Mouse (Mus musculus): ENCODE results near the gene Hic2. TPM values are rescaled to one million over a fixed set of nuclear protein-coding genes. Genes with fewer than 3 reads are reported as not detected.
A peak's percentile ranks its signal among the peaks of the same experiment; 100 is the strongest.

The Hic2 gene
- 25.1 and 25.6 TPM in 2 replicates for total RNA-seq (2014; fragmentation: Nextera tagmentation)
- total RNA-seq (2017): 14.8 and 15.1 TPM in 2 replicates
- polyA plus RNA-seq (2012): 21.4 and 22.0 TPM in 2 replicates

DNA sequence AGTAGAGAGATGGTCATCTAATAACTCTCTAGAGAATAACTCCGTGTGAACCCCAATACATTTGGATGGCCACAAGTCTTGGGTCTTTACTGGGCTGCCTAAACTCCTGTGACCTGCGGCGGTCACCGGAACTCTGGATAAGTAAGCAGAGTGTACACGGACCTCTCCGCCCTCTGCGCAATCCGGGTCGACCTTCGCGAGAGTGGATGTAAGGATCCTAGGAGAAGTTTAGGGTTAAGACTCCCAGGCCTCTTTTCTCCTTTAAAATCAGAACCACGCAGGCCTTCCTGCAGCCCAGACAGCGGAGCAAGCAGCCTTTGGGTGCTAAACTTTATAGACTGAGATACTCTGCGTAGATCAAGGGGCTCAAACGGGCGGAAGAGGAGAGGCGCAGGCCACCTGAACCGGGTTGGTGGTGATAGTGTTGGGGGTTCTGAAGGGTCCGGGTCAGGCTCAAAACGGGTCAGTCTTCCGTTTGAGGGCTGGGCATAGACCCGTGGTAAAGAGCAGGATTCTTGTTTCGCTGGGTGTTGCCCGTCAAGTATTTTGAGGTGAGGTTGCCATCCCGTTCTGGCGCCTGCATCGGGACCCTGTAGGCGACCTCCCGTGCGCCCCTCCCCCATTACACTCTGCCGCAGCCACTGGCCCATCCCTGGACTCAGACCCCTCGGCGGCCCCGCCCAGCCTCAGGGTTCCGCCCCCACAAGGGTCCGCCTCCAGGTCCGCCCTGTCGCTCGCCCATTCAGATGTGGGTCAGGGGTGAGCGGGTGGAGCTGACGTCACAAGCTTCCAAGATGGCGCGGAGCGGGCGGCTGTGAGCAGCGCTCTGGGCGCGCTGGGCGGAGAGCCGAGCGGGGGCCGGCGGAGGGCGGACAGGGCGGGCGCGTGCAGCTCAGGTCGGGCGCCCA is at the start of gene Hic2:
Gene Hic2, plus strand, starts transcription at position 779 of the 908 bp plus-strand sequence.
- H3K27me3 ChIP-seq (ENCODE audit: insufficient read depth, low read length): peaks cover 2% of the 10 kb centered on the region; the same call in 1 of the 2 replicates
- TF ChIP-seq TAL1 (conservative IDR thresholded peaks at IDR 0.05; ENCODE audit: low read depth, low read length) (no peak), POLR2AphosphoS5 (IDR thresholded peaks at IDR 0.05; ENCODE audit: insufficient replicate concordance, low read depth, low read length) (no peak), GATA1 (IDR thresholded peaks at IDR 0.05; ENCODE audit: borderline replicate concordance, low read length) (no peak), CTCF (IDR thresholded peaks at IDR 0.05; ENCODE audit: low read depth, low read length) (no peak), GATA2 (IDR thresholded peaks at IDR 0.05; ENCODE audit: borderline replicate concordance, low read depth, low read length) (no peak)
- H3K9me3 ChIP-seq (replicated peaks): peaks cover 4% of the 10 kb centered on the region; the same call in 1 of the 2 replicates
- peak; percentile 79 for ATAC-seq (ENCODE audit: extremely low read depth, insufficient number of reproducible peaks, low FRiP score, poor library complexity, severe bottlenecking)
- H3K36me3 ChIP-seq (replicated peaks): peaks cover 20% of the 10 kb centered on the region
- DNase-seq (ENCODE audit: low spot score): peak; percentile 85
- H3K4me1 ChIP-seq (ENCODE audit: insufficient read depth, low read depth, low read length): peaks cover 49% of the 10 kb centered on the region
- H3K4me3 ChIP-seq (ENCODE audit: low read depth, low read length): peak within 1 kb of the TSS; percentile 93

DNA sequence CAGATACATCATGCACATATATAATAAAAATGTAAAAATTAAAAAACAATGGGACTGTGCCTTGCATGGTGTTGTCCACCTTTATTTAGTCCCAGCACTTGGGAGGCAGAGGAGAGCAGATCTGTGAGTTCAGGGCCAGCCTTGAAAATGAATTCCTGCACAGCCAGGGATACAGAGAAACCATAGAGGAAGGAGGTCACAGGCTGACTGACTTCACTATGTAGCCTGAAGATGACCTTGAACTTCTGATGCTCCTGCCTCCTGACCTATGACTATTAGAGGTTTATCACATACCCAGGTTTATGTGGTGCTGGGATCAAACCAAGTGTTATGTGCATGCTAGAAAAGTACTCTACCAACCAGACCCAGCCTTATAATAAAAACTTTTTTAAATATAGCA is 47.9 kb upstream of the Hic2 start:
- peaks cover 71% of the 10 kb centered on the region for H3K36me3 ChIP-seq (replicated peaks)
- no peak for TF ChIP-seq CTCF (IDR thresholded peaks at IDR 0.05; ENCODE audit: low read depth, low read length)
- TF ChIP-seq GATA1 (IDR thresholded peaks at IDR 0.05; ENCODE audit: borderline replicate concordance, low read length): no peak
- no peak for TF ChIP-seq POLR2AphosphoS5 (IDR thresholded peaks at IDR 0.05; ENCODE audit: insufficient replicate concordance, low read depth, low read length)

DNA sequence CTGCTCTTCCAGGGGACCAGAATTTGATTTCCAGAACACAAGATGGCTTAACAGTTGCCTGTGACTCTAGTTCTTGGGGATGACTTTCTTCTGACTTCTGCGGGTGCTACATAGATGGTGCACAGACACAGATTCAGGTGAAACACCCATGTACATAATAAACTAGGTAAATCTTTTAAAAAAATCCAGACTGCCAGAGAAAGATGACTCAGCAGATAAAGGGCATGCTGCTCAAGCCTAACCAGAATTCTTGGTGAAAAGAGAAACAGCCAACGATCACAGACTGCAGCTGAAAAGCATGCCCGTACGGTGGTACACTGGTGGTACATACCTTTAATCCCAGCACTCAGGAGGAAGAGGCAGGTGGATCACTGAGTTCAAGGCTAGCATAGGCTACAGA is 39.5 kb upstream of the Hic2 start:
- TF ChIP-seq GATA2 (IDR thresholded peaks at IDR 0.05; ENCODE audit: borderline replicate concordance, low read depth, low read length): no peak

More for the DNA sequence above, 47.9 kb upstream of the Hic2 start:
- Histone ChIP-seq H3K9me3 (replicated peaks) (no peaks in the 10 kb centered on the region), H3K27me3 (ENCODE audit: insufficient read depth, low read length) (no peaks in the 10 kb centered on the region), H3K4me3 (ENCODE audit: low read depth, low read length) (no peak overlapping the region), H3K4me1 (ENCODE audit: insufficient read depth, low read depth, low read length) (peaks cover 44% of the 10 kb centered on the region)
- ATAC-seq (ENCODE audit: extremely low read depth, insufficient number of reproducible peaks, low FRiP score, poor library complexity, severe bottlenecking) (no peak), DNase-seq (ENCODE audit: low spot score) (no peak)

DNA sequence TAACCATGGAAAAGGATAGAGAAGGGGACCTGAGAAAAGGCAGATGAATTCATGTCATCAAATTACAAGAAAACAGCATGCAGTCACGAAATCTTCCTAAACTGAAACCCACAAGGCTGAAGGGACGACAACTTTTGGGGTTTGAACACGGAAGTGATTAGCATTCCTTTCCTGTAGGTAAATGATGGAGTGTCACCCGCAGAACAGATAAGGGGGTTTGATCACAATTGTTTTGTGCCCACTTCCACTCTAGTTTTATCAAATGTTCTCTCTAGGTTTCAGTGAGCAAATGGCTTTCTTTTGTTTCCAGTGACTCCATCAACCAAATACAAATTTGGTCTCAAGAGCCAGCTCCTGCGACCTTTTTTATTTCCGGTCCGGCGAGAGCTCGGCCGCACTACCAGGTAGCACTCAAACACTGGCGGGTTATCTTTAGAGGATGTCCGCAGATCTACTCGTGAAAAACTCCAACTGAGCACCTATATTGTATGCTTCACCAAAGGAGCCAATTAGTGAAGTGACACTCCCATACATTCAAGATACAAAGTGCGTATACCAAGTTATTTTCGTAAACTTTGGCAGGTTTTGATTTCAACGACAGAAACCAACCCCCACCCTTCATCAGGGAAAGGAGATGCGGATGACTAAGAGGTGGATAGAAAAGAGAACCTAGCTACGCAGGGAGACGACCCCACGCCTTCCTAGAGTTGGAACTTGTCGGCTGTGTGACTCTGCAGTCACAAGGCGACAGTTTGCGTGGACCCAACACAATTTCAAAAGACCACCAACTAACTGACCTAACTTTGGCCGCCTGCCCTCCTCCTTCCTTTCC is 33.0 kb upstream of the Hic2 start:
- DNase-seq (ENCODE audit: low spot score): no peak
- Histone ChIP-seq H3K27me3 (ENCODE audit: insufficient read depth, low read length) (no peaks in the 10 kb centered on the region), H3K36me3 (replicated peaks) (peaks cover 27% of the 10 kb centered on the region), H3K4me3 (ENCODE audit: low read depth, low read length) (peak overlapping the region; percentile 92), H3K9me3 (replicated peaks) (no peaks in the 10 kb centered on the region), H3K4me1 (ENCODE audit: insufficient read depth, low read depth, low read length) (peaks cover 44% of the 10 kb centered on the region)
- ATAC-seq (ENCODE audit: extremely low read depth, insufficient number of reproducible peaks, low FRiP score, poor library complexity, severe bottlenecking): no peak
- TF ChIP-seq GATA1 (IDR thresholded peaks at IDR 0.05; ENCODE audit: borderline replicate concordance, low read length): no peak
- TF ChIP-seq CTCF (IDR thresholded peaks at IDR 0.05; ENCODE audit: low read depth, low read length): no peak
- TF ChIP-seq GATA2 (IDR thresholded peaks at IDR 0.05; ENCODE audit: borderline replicate concordance, low read depth, low read length): no peak
- TF ChIP-seq POLR2AphosphoS5 (IDR thresholded peaks at IDR 0.05; ENCODE audit: insufficient replicate concordance, low read depth, low read length): no peak
- no peak for TF ChIP-seq TAL1 (conservative IDR thresholded peaks at IDR 0.05; ENCODE audit: low read depth, low read length)

More for the DNA sequence above, 39.5 kb upstream of the Hic2 start:
- H3K4me1 ChIP-seq (ENCODE audit: insufficient read depth, low read depth, low read length): peaks cover 50% of the 10 kb centered on the region
- no peak overlapping the region for H3K4me3 ChIP-seq (ENCODE audit: low read depth, low read length)
- no peak for ATAC-seq (ENCODE audit: extremely low read depth, insufficient number of reproducible peaks, low FRiP score, poor library complexity, severe bottlenecking)
- no peaks in the 10 kb centered on the region for H3K9me3 ChIP-seq (replicated peaks)
- H3K36me3 ChIP-seq (replicated peaks): peaks cover 68% of the 10 kb centered on the region
- H3K27me3 ChIP-seq (ENCODE audit: insufficient read depth, low read length): no peaks in the 10 kb centered on the region
- DNase-seq (ENCODE audit: low spot score): no peak

DNA sequence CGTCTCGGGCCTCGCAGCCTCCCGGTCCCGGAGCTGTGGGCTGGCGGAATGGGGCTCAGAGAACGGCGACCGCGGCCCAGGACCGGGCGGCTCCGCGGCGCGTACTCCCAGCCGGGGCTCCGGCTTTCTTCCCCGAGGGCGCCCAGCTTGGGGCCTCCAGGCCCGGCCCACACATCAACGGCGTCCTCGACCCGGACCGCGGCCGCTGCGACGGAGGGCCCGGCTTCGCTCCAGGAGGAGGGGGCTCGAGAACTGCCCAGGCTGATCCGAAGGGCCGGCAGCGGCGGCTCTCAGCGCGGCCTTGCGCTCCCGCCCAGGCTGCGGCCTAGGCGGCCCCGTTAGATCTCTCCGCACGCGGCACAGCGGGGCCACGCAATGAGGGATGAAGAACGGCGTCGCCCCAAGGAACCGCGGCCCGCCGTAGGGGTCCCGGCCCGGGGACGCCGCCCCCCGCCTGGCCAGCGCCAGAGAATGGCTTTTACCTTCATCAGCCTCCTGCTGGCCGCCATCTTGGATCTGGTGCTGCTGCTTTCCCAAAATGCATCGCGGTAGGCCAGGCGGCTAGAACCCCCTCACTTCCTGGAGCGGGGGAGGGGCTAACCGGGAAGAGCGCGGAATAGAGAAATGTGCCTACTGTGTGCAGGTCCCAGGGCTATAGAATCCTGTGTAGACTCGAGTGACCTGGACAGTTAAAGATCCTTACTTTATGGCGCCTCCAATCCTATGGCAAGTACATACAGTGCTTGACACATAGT is 32.2 kb upstream of the Hic2 start:
- H3K36me3 ChIP-seq (replicated peaks): peaks cover 20% of the 10 kb centered on the region
- H3K4me3 ChIP-seq (ENCODE audit: low read depth, low read length): peak overlapping the region; percentile 92
- peaks cover 43% of the 10 kb centered on the region for H3K4me1 ChIP-seq (ENCODE audit: insufficient read depth, low read depth, low read length)
- ATAC-seq (ENCODE audit: extremely low read depth, insufficient number of reproducible peaks, low FRiP score, poor library complexity, severe bottlenecking) (peak; percentile 50; the same call in 1 of the 2 replicates), DNase-seq (ENCODE audit: low spot score) (peak; percentile 84)
- H3K9me3 ChIP-seq (replicated peaks): no peaks in the 10 kb centered on the region
- no peak for TF ChIP-seq TAL1 (conservative IDR thresholded peaks at IDR 0.05; ENCODE audit: low read depth, low read length)
- no peak for TF ChIP-seq POLR2AphosphoS5 (IDR thresholded peaks at IDR 0.05; ENCODE audit: insufficient replicate concordance, low read depth, low read length)
- TF ChIP-seq GATA1 (IDR thresholded peaks at IDR 0.05; ENCODE audit: borderline replicate concordance, low read length): no peak
- no peak for TF ChIP-seq GATA2 (IDR thresholded peaks at IDR 0.05; ENCODE audit: borderline replicate concordance, low read depth, low read length)
- no peak for TF ChIP-seq CTCF (IDR thresholded peaks at IDR 0.05; ENCODE audit: low read depth, low read length)
- no peaks in the 10 kb centered on the region for H3K27me3 ChIP-seq (ENCODE audit: insufficient read depth, low read length)
